Mouse (Mus musculus) lung, embryonic 14.5 days (tissue): ENCODE results near the gene Dnajc5. TPM values are rescaled to one million over a fixed set of nuclear protein-coding genes. Genes with fewer than 3 reads are reported as not detected.

ENCODE experiments used
- ATAC-seq: fragments of 200-750 bp; cut with Nextera tagmentation; 2 replicates; pipeline ENCODE4 v1.8.0; 2017; ENCODE audit warnings: mild to moderate bottlenecking, moderate TSS enrichment, moderate library complexity; ENCODE audit not compliant: insufficient read depth
- DNase-seq: peaks from one replicate; pipeline ENCODE4 v3.0.0-alpha.2; 2015
- H3K27ac ChIP-seq: fragments of 300-500 bp; sonication (generic); 2 replicates; pipeline ENCODE4 v1.5.1; 2014; ENCODE audit warnings: low read depth, mild to moderate bottlenecking, moderate library complexity
- H3K27me3 ChIP-seq: fragments of 300-500 bp; sonication (generic); 2 replicates; pipeline ENCODE4 v1.6.1; 2014; ENCODE audit warnings: low read length, control low read depth; ENCODE audit not compliant: insufficient read depth
- H3K36me3 ChIP-seq: fragments of 300-500 bp; sonication (generic); 2 replicates; pipeline ENCODE4 v1.6.1; 2014; ENCODE audit warnings: control low read depth; ENCODE audit not compliant: insufficient read depth
- H3K4me1 ChIP-seq: fragments of 300-500 bp; sonication (generic); 2 replicates; pipeline ENCODE4 v1.6.1; 2014; ENCODE audit warnings: antibody characterized with exemption, control low read depth; ENCODE audit not compliant: insufficient read depth
- H3K4me2 ChIP-seq: fragments of 300-500 bp; sonication (generic); 2 replicates; pipeline ENCODE4 v1.6.1; 2014; ENCODE audit warnings: mild to moderate bottlenecking
- H3K4me3 ChIP-seq: fragments of 300-500 bp; sonication (generic); 2 replicates; pipeline ENCODE4 v1.5.1; 2014; ENCODE audit warnings: low read depth, low read length
- H3K9ac ChIP-seq: fragments of 300-500 bp; sonication (generic); 2 replicates; pipeline ENCODE4 v1.6.1; 2014
- H3K9me3 ChIP-seq: fragments of 300-500 bp; sonication (generic); 2 replicates; pipeline ENCODE4 v1.6.1; 2016; ENCODE audit warnings: low read depth, low read length, control low read depth
- CTCF ChIP-seq: IDR thresholded peaks from 2 replicates; pipeline ENCODE4 v1.5.1; 2016; ENCODE audit warnings: antibody characterized with exemption, low read depth
- WGBS: fragments of 180-500 bp; shearing (Covaris S2); extraction: QIAGEN DNeasy Blood & Tissue Kit; methylation state at CpG from one replicate; pipeline ENCODE4 v1.1.7; 2014; 5-methylcytosine and 5-hydroxymethylcytosine counted together
- polyA plus RNA-seq: library from polyadenylated mRNA; unstranded; fragments of >200 nt; fragmentation: Nextera tagmentation; extraction: Ambion mirVana; gene quantifications from 2 replicates; pipeline ENCODE4 v1.2.1, GENCODE M21; 2014

Gene Dnajc5
- polyA plus RNA-seq, 1 experiment from 2014 or later = 81.3 TPM

DNA sequence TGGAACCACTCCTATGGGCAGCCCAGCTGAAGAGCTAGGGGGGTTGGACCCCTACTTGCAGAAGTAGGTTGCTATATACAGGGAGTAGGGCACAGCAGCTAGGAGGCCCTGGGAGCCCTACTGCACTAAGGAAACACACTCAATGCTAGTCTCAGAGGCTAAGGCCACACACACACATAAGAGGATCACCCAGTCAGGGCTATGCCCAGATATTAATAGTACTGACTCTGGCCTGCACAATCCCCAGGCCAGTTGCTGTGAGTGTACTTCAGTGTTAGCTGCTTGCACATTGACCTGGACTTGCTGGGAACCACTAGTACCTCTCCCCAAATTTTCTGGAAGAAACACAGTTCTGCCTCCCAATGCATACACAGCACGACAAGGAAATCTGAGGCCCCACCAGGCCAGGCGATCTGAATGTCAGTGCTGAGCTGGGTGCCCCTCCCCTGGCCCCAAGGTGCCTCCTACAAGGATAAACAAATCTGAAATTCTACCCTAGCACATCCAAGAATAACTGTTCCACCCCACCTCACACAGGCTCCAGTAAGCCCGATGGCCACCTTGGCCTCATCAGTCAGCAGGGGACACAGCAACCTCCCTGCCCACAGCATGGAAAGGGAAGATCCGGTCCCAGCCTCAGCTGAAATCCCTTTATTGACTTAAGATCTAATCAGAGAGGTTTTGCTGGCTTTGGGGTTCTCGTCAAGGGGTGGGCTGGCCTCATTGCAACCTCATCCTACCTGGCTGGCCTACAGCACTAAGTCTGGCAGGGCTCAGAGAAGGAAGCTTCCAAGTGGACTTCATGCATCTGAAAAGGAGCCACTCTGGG, 58.7 kb downstream of the Dnajc5 start:
- Histone ChIP-seq H3K4me2 (no peak overlapping the region), H3K36me3 (peaks cover 13% of the 10 kb centered on the region), H3K27me3 (no peaks in the 10 kb centered on the region), H3K4me1 (peaks cover 8% of the 10 kb centered on the region), H3K27ac (no peak overlapping the region), H3K9ac (no peak overlapping the region), H3K9me3 (no peaks in the 10 kb centered on the region), H3K4me3 (no peak overlapping the region)
- no peak for DNase-seq
- 12% methylated on average over 5 of the region's 5 CpGs for WGBS
- ATAC-seq = no peak
- no peak for TF ChIP-seq CTCF

- Histone ChIP-seq H3K4me3 (no peak overlapping the region), H3K4me1 (peaks cover 8% of the 10 kb centered on the region), H3K9ac (no peak overlapping the region), H3K9me3 (no peaks in the 10 kb centered on the region), H3K27ac (no peak overlapping the region), H3K36me3 (peaks cover 13% of the 10 kb centered on the region), H3K27me3 (no peaks in the 10 kb centered on the region), H3K4me2 (no peak overlapping the region)
- no peak for DNase-seq
- 87% methylated on average over 1 of the region's 1 CpGs for WGBS
- no peak for ATAC-seq
- no peak for TF ChIP-seq CTCF
These were observed 59.4 kb downstream of the Dnajc5 start for GRCm38 (mm10) chr2:181579681-181580080.

GRCm38 (mm10) chr2:181580131-181580772, 60.0 kb downstream of the Dnajc5 start:
- Histone ChIP-seq H3K9me3 (no peaks in the 10 kb centered on the region), H3K36me3 (peaks cover 17% of the 10 kb centered on the region), H3K27ac (peak overlapping the region; percentile 94), H3K4me1 (peaks cover 8% of the 10 kb centered on the region), H3K9ac (peak overlapping the region; percentile 84), H3K4me3 (peak overlapping the region; percentile 79), H3K27me3 (no peaks in the 10 kb centered on the region), H3K4me2 (peak overlapping the region; percentile 98)
- DNase-seq = no peak
- no peak for TF ChIP-seq CTCF
- WGBS = 74% methylated on average over 5 of the region's 5 CpGs
- no peak for ATAC-seq

- H3K4me2 ChIP-seq = peak overlapping the region; percentile 98
- no peaks in the 10 kb centered on the region for H3K27me3 ChIP-seq
- ATAC-seq (peak; percentile 85), DNase-seq (peak; percentile 96)
- H3K4me1 ChIP-seq = peaks cover 8% of the 10 kb centered on the region
- whole genome bisulfite sequencing = 1% methylated on average over 11 of the region's 11 CpGs
- H3K4me3 ChIP-seq = peak overlapping the region; percentile 79
- TF ChIP-seq CTCF = peak; percentile 95
- peaks cover 24% of the 10 kb centered on the region for H3K36me3 ChIP-seq
- no peaks in the 10 kb centered on the region for H3K9me3 ChIP-seq
- H3K9ac ChIP-seq = peak overlapping the region; percentile 84
- H3K27ac ChIP-seq = peak overlapping the region; percentile 94
These were observed 60.7 kb downstream of the Dnajc5 start for GRCm38 (mm10) chr2:181581016-181581401.

GRCm38 (mm10) chr2:181581402-181582120, 61.3 kb downstream of the Dnajc5 start:
- H3K4me1 ChIP-seq = peaks cover 8% of the 10 kb centered on the region
- no peaks in the 10 kb centered on the region for H3K9me3 ChIP-seq
- peak; percentile 88 for DNase-seq
- WGBS = 1% methylated on average over 49 of the region's 49 CpGs
- peak; percentile 82 for ATAC-seq
- TF ChIP-seq CTCF = no peak
- peak overlapping the region; percentile 98 for H3K4me2 ChIP-seq
- peak overlapping the region; percentile 84 for H3K9ac ChIP-seq
- no peaks in the 10 kb centered on the region for H3K27me3 ChIP-seq
- peaks cover 30% of the 10 kb centered on the region for H3K36me3 ChIP-seq
- peak overlapping the region; percentile 79 for H3K4me3 ChIP-seq
- H3K27ac ChIP-seq = peak overlapping the region; percentile 94

- H3K9me3 ChIP-seq = no peaks in the 10 kb centered on the region
- H3K27me3 ChIP-seq = no peaks in the 10 kb centered on the region
- H3K36me3 ChIP-seq = peaks cover 38% of the 10 kb centered on the region
- H3K4me1 ChIP-seq = peaks cover 8% of the 10 kb centered on the region
- peak overlapping the region; percentile 9; the same call in 1 of the 2 replicates for H3K9ac ChIP-seq
- peak; percentile 18 for DNase-seq
- 77% methylated on average over 2 of the region's 2 CpGs for WGBS
- no peak for ATAC-seq
- peak overlapping the region; percentile 98; the same call in 1 of the 2 replicates for H3K4me2 ChIP-seq
- no peak for TF ChIP-seq CTCF
- no peak overlapping the region for H3K27ac ChIP-seq
- H3K4me3 ChIP-seq = no peak overlapping the region
These were observed 62.1 kb downstream of the Dnajc5 start for GRCm38 (mm10) chr2:181582358-181582757.

GRCm38 (mm10) chr2:181582939-181583338, 62.7 kb downstream of the Dnajc5 start:
- no peak for TF ChIP-seq CTCF
- ATAC-seq (no peak), DNase-seq (no peak)
- Histone ChIP-seq H3K4me2 (no peak overlapping the region), H3K9me3 (no peaks in the 10 kb centered on the region), H3K4me1 (peaks cover 8% of the 10 kb centered on the region), H3K36me3 (peaks cover 43% of the 10 kb centered on the region), H3K27me3 (no peaks in the 10 kb centered on the region), H3K27ac (no peak overlapping the region), H3K4me3 (no peak overlapping the region), H3K9ac (no peak overlapping the region)
- 88% methylated on average over 1 of the region's 1 CpGs for WGBS
